Mouse (Mus musculus) adrenal gland, postnatal 14 days (tissue): Measurements from ENCODE around the gene Rspo1. TPM values are rescaled to one million over a fixed set of nuclear protein-coding genes. Genes with fewer than 3 reads are reported as not detected.
"Not testable (repeated sequence)": the region's sequence is repeated elsewhere in the genome, so short reads cannot be mapped to it uniquely, and the experiment has no call there.

Experiments used
- DNase-seq: peaks from one replicate; pipeline ENCODE4 v3.0.0; 2021; ENCODE audit warnings: mixed read lengths
- long read RNA-seq, 2 experiments: library from polyadenylated mRNA; stranded (forward); transcript quantifications; one replicate each; pipeline ENCODE4 v2.0.0; 2021
- total RNA-seq: library from RNA; stranded (reverse); gene quantifications from 2 replicates; pipeline ENCODE4 v1.2.3, GENCODE M21; 2021

Gene Rspo1
- total RNA-seq: 4.2 and 5.3 TPM in 2 replicates
- long read RNA-seq, experiment 1, partial matches to known transcripts: 0 of 2 reads
- long read RNA-seq, experiment 1, other reads (novel, unspliced or antisense): 0 of 2 reads
- long read RNA-seq, experiment 2, partial matches to known transcripts: 0 of 4 reads
- long read RNA-seq, experiment 2, other reads (novel, unspliced or antisense): 0 of 4 reads

DNA sequence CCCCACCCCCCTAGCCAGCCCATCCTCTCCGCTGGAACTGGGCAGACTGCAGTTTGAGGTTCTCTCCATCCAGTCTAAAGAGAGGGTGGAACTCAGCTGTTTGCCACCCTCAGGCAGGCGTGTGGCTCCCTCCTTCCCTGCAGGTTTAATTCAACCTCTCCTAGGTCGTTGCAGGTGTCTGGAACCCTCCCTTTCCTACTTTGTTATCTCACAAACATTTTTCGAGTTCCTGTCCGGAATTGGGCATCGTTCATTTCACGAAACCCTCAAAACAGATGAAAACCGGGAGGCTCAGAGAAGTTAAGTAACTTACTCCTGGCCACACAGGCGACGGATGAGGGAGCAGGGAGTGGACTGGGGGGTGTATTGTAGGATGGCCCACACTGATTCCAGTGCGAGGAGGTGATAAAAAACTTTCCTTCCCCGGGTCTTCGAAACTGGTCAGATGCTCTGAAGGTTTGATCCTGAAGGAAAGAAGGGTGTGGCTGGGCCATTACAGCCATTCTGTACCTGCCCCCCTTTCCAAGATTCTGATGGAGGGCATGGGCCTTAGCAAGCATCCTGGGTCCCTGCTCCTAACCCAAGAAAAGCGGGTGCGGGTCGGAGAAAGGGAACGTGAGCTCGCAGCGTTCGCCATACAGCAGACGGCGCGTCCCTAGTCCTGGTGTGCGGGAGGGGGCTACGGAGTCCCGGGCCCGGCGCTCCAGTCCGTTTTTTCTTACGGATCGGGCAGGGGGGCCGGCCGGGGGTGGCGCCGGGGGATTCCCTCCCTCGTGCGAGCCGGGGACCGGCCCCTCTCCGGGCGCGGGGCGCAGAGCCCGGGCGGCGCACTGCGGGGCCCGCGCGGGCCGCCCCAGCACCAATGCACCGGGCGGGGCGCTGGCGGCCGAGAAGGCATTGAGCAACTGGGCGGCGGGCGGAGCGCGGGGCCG lies at the start of gene Rspo1:
Gene Rspo1 (plus strand): TSS at position 760 of the 932 bp plus-strand sequence.
- DNase-seq: peak; percentile 35

GRCm38 (mm10) chr4:124936613-124937471 lies 49.4 kb upstream of the Rspo1 start, which contains the start of gene 9930104L06Rik:
Gene 9930104L06Rik (plus strand): TSS chr4:124937048.
- peak; percentile 95 for DNase-seq

- not testable (repeated sequence) for DNase-seq
Observed at GRCm38 (mm10) chr4:124939211-124939610, 47.0 kb upstream of the Rspo1 start, which contains the start of gene Cdca8. Gene Cdca8 (minus strand): TSS chr4:124939311.

- DNase-seq: peak; percentile 89
Observed at GRCm38 (mm10) chr4:124943022-124943421, 43.2 kb upstream of the Rspo1 start.

GRCm38 (mm10) chr4:124943781-124944180 lies 42.4 kb upstream of the Rspo1 start:
- no peak for DNase-seq

DNA sequence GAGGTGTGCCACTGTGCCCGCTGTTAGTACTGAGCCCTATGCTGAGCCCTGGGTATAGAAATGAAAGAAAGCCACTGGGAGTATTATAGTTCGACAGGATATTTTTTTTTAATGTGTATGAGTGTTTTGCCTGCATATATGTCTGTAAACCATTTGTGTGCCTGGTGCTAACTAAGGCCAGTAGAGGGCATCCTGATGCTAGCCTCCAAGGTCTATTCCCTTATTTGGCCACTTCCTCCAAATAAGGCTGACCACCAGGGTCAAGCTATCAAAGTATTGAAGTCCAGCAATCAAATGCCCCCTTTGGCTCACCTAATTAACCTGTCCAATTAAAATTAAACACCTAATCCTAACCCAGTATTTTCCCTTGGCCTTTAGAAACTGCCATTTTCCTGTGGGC lies 41.3 kb upstream of the Rspo1 start:
- DNase-seq: no peak

GRCm38 (mm10) chr4:124949488-124949887 lies 36.7 kb upstream of the Rspo1 start:
- DNase-seq: peak; percentile 54

DNA sequence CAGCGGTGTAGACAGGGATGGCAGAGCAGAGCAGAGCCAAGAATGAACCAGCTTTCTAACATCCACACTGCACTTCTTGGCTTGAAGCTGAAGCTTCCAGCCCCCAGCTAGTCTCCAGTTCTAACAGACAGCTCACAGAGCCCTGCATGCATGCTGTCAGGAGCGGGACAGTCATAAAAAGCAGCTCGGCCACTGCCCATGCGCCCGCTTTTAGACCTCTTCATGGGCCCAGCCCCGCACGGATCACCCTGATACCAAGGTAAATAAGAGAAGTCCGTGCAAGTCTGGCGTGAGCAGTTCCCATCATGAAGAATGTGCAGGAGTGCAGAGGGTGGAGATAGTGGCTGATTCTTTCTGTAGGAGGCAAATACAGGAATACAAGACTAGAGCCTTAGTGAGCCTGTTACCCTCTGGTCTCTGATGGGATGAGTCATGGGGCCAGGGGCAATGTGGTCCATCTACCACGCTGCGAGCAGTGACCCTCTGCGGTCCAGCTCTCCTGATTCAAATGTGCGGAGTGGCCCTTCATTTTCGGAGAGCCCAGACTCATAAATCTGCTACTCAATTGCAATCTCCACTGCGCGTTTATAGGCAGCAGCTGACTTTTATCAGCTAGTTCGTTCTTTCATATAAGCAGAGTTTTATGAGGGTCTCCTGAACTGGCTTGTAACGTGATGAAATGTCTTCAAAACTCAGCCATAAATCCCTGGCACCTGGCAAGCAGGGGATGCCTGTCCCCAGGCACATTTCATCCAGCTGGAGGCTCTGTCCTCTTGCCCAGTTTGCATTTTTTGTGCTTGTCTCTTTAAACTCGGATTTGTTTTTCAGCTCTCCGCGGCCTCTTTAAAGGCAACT lies 35.8 kb upstream of the Rspo1 start:
- DNase-seq: no peak

- DNase-seq: no peak
Observed at GRCm38 (mm10) chr4:124951036-124951433, 35.2 kb upstream of the Rspo1 start.

GRCm38 (mm10) chr4:124953546-124953945 lies 32.7 kb upstream of the Rspo1 start:
- no peak for DNase-seq

- DNase-seq: no peak
Observed at GRCm38 (mm10) chr4:124957284-124957683, 28.9 kb upstream of the Rspo1 start.

DNA sequence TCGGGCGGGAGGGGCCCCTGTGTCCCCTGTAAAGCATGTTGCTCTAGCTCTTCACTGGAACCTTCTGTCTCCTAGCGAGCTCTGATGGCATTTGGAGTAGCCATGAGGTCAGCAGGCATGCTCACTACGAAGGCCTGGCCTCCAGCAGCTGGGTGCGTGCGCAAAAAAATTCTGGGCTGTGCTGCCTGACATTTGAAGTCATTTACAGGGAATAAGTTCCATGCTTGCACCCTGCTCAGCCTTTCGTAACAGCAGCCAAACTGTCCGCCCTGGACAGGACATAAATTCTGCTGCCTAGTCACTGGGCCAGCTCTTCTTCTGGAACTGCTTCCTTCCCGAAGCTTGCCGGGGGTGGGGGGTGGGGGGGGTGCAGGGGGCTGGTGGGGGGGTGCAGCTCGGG lies 27.2 kb upstream of the Rspo1 start:
- DNase-seq: peak; percentile 80

DNA sequence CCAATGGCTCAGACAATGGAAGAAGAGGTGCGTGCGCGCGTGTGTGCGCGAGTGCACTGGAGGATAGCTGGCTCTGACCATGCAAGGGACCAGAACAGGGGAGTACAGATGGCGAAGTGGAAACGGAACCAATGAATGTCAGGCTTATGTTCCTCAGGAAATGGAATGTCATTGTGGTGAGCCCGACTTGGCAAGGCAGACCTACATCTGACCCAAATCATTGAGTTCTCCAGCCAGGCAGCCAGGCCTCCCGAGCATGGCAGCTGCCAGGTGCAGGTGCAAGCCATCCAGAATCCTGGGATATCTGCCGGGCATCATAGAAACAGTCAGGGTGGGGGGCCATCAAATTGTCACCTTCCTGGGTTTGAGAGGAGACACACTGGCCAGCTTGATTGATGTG lies 25.3 kb upstream of the Rspo1 start:
- DNase-seq: no peak

DNA sequence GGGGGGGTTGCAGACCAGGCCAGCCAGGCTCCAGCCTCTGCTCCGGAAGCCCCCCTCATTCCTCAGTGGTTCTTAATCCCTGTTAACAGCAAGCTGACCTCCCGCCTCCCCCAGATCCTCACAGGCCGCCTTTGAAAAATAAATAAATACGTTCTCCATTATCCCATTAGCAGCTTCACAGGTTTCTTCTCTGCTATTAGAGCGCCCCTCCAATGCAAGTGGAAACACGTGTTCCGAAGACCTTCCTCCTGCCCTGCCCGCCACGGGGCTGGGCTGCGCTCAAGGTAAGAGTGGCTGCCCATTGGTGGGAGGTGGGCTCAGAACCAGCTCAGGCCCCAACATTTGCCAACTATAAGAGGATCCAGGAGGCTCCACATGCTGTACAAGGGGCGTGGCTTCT lies 23.7 kb upstream of the Rspo1 start:
- no peak for DNase-seq

DNA sequence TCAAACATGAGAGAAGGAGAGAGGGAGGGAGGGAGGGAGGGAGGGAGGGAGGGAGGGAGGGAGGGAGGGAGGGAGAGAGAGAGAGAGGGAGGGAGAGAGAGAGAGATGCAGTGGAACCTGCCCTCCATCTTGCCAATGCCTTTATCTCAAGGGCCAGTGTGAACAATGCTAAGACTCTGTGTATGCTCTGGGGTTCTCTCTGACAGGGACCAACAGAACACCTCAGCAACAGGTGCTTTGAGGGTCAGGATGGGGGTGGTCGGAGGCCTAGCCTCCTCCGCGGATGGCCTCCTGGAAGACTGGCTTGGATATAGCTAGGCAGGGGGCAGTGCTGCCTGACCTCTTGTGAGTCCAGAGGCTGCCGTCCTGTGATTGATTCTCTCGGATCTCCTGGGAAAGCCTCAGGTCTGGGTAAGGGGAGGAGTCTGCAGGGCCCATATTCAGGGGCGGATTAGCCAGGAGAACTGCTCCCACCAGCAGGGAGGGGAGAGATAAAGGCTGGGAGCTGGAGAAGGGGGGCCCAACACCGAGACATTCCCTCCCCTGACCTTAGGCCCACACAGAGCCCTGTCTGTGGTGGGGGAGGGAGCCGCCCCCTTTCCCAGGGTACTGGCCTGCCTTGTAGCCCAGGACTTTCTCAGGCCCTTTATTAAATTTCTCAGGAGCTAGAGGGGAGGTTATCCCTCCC lies 21.2 kb upstream of the Rspo1 start:
- DNase-seq: no peak

DNA sequence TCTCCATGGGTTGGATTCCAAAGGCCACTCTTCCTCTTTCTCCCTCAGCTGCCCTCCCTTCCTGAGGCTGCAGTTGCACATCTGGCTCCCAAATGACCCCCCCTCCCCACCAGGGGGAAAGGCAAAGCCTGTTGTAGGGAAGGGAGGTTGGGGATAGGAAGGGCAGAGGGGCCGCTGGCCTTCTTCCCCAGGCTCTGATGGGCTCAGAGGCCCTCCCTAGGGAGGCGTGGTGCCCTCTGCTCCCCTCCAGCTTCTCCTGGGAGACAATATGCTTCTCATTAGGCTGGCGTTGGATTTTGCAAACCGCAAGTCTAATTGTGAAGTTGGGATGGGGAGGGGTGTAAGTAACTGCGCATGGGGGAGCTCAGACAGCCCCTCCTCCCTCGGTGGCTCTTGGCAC lies 17.5 kb upstream of the Rspo1 start:
- no peak for DNase-seq

GRCm38 (mm10) chr4:124969219-124969848 lies 16.9 kb upstream of the Rspo1 start:
- no peak for DNase-seq

- no peak for DNase-seq
Observed at GRCm38 (mm10) chr4:124970194-124970593, 16.0 kb upstream of the Rspo1 start.

DNA sequence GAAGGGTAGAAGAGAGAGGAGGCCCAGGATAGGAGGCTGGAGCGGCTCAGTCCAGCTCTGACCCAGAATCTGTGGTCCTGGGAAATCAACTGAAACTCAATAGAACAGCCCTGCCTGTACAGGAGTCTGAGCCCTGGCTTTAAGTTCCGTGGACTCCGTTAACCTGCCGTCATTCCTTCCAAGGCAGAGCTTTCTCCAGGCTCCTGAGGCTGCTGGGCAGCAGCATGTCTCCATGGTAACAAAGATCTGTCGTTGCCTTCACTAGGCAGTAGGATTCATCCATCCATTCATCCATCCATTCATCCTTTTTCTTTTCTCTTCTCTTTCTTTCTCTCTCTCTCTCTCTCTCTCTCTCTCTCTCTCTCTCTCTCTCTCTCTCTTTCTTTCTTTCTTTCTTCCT lies 15.6 kb upstream of the Rspo1 start:
- no peak for DNase-seq

DNA sequence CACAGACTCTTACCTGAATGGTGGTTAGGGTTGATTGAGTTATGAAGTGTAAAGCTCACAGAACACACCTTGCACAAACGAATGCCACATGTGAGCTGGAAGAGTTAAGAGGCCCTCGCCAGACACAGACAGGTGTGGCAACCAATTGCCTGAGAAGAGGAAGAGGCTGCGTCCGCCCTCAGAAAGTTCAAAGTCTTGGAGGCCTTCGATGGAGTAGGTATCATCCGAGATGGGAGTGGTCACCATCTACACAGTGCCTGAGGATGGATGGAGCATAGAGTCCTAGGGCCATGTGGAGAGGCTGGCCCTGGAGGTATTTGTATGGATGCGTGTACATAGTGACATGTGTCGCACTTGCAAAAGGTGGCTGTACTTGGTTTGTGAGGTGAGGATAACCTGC lies 15.1 kb upstream of the Rspo1 start:
- no peak for DNase-seq
